11 mouse cellular contexts compared by ENCODE assay signal in the genomic region with DNA sequence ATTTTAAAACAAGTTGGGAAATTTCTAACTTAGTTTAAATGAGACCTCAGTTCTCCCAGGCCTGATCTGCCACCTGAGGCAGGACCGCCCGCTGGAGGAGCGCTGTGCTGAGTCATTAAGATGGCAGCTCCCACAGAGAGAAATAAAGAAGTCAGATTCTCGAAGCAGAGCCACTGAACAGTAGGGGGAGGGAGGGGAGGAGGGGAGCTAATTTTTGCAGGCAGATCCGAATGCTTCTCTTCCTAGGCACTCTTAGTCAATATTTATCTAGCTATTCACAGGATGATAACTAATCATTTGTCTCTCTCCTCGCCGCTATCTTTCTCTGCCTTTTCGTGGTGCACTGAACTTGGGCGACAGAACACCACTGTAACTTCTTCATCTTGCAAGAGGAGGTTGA.
DNase-seq lines count a peak whose midpoint lies in the region; ATAC-seq lines count a peak whose summit lies in the region.
"Had no signal": no experiment of that assay in that cellular context is flagged by ENCODE, and none has a peak within 500 bp of the region (broad histone marks: within the 10 kb centered on the region; RNA-seq: fewer than 3 reads in every experiment).

No protein-coding gene starts in this region.

- H3K4me1 ChIP-seq in forebrain, embryonic 10.5 days, result peaks cover 22% of the 10 kb centered on the region
- no peaks in the 10 kb centered on the region; the same call in 1 of the 2 replicates for H3K4me1 ChIP-seq in forebrain, embryonic 16.5 days (replicated peaks; ENCODE audit: control insufficient read depth, insufficient read depth, low read length)
- H3K4me1 ChIP-seq in midbrain, embryonic 12.5 days, result peaks cover 9% of the 10 kb centered on the region; the same call in 1 of the 2 replicates

- DNase-seq in forebrain, embryonic 10.5 days (ENCODE audit: extremely low spot score, low spot score), result peak; percentile 24
- peak; percentile 7 for DNase-seq in right cerebral cortex, adult 18-20 months
- DNase-seq in right cerebral cortex, postnatal 4 days, result no peak
- DNase-seq in gastrocnemius, postnatal 14 days, result no peak
- no peak for DNase-seq in urinary bladder, postnatal 4 days (ENCODE audit: low spot score in 2 of 2)
- no peak for DNase-seq in left cerebral cortex, adult 11 months (ENCODE audit: low spot score)
- DNase-seq: gastrocnemius, adult 2 months; left cerebral cortex, postnatal 4 days had no signal

- H3K9ac ChIP-seq in forebrain, embryonic 16.5 days (replicated peaks; ENCODE audit: low read depth, low read length), result no peak overlapping the region
- no peak overlapping the region for H3K9ac ChIP-seq in midbrain, embryonic 12.5 days (replicated peaks)

- H3K27me3 ChIP-seq in forebrain, embryonic 10.5 days (ENCODE audit: poor library complexity, severe bottlenecking), result no peaks in the 10 kb centered on the region
- no peaks in the 10 kb centered on the region for H3K27me3 ChIP-seq in forebrain, embryonic 16.5 days (replicated peaks; ENCODE audit: control insufficient read depth, insufficient read depth, low read length)
- no peaks in the 10 kb centered on the region; the same call in 1 of the 2 replicates for H3K27me3 ChIP-seq in midbrain, embryonic 12.5 days

- H3K9me3 ChIP-seq in forebrain, embryonic 10.5 days, result 0 out of 2 replicates have a peak, but pooled peaks cover 4% of the 10 kb centered on the region
- no peaks in the 10 kb centered on the region; the same call in 1 of the 2 replicates for H3K9me3 ChIP-seq in forebrain, embryonic 16.5 days (ENCODE audit: control insufficient read depth, low read length)
- no peaks in the 10 kb centered on the region for H3K9me3 ChIP-seq in midbrain, embryonic 12.5 days

- no peak for ATAC-seq in forebrain, embryonic 16.5 days
- peak; percentile 65; the same call in 1 of the 2 replicates for ATAC-seq in midbrain, embryonic 12.5 days (ENCODE audit: low FRiP score, low read depth)
- ATAC-seq: intestine, embryonic 16.5 days had no signal

- peak overlapping the region; percentile 70; the same call in 1 of the 2 replicates for H3K27ac ChIP-seq in forebrain, embryonic 10.5 days
- H3K27ac ChIP-seq in forebrain, embryonic 16.5 days (ENCODE audit: low read length), result no peak overlapping the region
- no peak overlapping the region for H3K27ac ChIP-seq in midbrain, embryonic 12.5 days (replicated peaks)
- H3K27ac ChIP-seq: gastrocnemius, adult 2 months had no signal

- no peak overlapping the region for H3K4me2 ChIP-seq in forebrain, embryonic 16.5 days (ENCODE audit: low read length)
- peak overlapping the region; percentile 32 for H3K4me2 ChIP-seq in midbrain, embryonic 12.5 days (replicated peaks)

- whole genome bisulfite sequencing in forebrain, embryonic 10.5 days, result 7% methylated on average over 9 of the region's 9 CpGs
- 6% methylated on average over 9 of the region's 9 CpGs for WGBS in forebrain, embryonic 16.5 days
- WGBS in midbrain, embryonic 12.5 days, result 6% methylated on average over 9 of the region's 9 CpGs

- H3K36me3 ChIP-seq in forebrain, embryonic 10.5 days (replicated peaks), result no peaks in the 10 kb centered on the region
- H3K36me3 ChIP-seq in forebrain, embryonic 16.5 days (ENCODE audit: control insufficient read depth, insufficient read depth), result no peaks in the 10 kb centered on the region
- no peaks in the 10 kb centered on the region for H3K36me3 ChIP-seq in midbrain, embryonic 12.5 days

- intact Hi-C loops in gastrocnemius, postnatal 14 days (cut with DNase I; ENCODE audit: low total_unique reads), result no loop called here

- peak overlapping the region; percentile 11 for H3K4me3 ChIP-seq in forebrain, embryonic 10.5 days
- H3K4me3 ChIP-seq in forebrain, embryonic 16.5 days (replicated peaks; ENCODE audit: low read length), result no peak overlapping the region
- no peak overlapping the region for H3K4me3 ChIP-seq in midbrain, embryonic 12.5 days
- H3K4me3 ChIP-seq: gastrocnemius, adult 2 months had no signal

Comparison
In these comparisons a context has a peak if more than half of its experiments do, and no peak if none do; other contexts are left out.
1. DNase-seq: peak in forebrain, embryonic 10.5 days (single experiment) and right cerebral cortex, adult 18-20 months (single experiment); none in right cerebral cortex, postnatal 4 days (single experiment), gastrocnemius, postnatal 14 days (single experiment), urinary bladder, postnatal 4 days (0 of 2) and left cerebral cortex, adult 11 months (single experiment).